ENCODE assay signal across 8 mouse cellular contexts in the genomic region with DNA sequence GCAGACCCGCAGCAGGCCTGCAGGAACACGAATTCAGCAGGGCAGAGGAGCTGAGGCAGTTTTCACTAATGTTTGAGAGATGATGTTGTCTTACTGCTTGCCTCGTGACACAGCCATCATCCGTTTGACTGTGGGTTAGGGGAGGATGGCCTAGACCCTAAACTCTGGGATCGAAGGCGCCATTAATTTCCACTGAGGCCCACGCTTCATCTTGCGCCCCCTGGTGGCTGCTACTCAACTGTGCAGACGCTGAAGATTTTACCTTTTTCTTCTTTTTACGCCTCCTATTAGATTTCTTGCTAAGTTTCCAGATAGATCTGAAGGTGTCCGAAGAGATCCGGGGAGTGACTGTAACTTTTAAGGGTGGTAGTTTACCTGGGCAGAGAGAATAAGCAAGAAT. TPM values are rescaled to one million over a fixed set of nuclear protein-coding genes. Genes with fewer than 3 reads are reported as not detected.
DNase-seq lines count a peak whose midpoint lies in the region; ATAC-seq and TF ChIP-seq lines count a peak whose summit lies in the region.

No protein-coding gene starts in this region.

- H3K4me1 ChIP-seq in heart, postnatal 0 days (ENCODE audit: control insufficient read depth, insufficient read depth), result no peaks in the 10 kb centered on the region

- H3K27ac ChIP-seq in heart, postnatal 0 days (ENCODE audit: low read depth), result no peak overlapping the region

- no peaks in the 10 kb centered on the region for H3K27me3 ChIP-seq in heart, postnatal 0 days (ENCODE audit: control insufficient read depth, insufficient read depth, low read length)

- peak; percentile 47 for DNase-seq in left cerebral cortex, postnatal 4 days
- DNase-seq in left cerebral cortex, postnatal 36 days (ENCODE audit: low spot score in 2 of 2), result no peak
- DNase-seq in NIH3T3 (ENCODE audit: low read depth), result peak; percentile 62
- peak; percentile 30 for DNase-seq in c-Kit-negative CD71-positive TER-119-positive erythroid progenitor cells, embryonic 14.5 days (ENCODE audit: low read depth, low spot score)
- DNase-seq in heart, postnatal 0 days (ENCODE audit: low spot score), result no peak
- peak; percentile 49 for DNase-seq in lung, postnatal 10 days
- DNase-seq in testis, postnatal 10 days (ENCODE audit: low spot score), result peak; percentile 78
- no peak for DNase-seq in right cerebral cortex, postnatal 10 days (ENCODE audit: low spot score in 2 of 2)

- WGBS in heart, postnatal 0 days, result 33% methylated on average over 12 of the region's 12 CpGs

- H3K4me2 ChIP-seq in heart, postnatal 0 days (ENCODE audit: low read depth, low read length), result no peak overlapping the region

- TF ChIP-seq CTCF in heart, postnatal 0 days (IDR thresholded peaks at IDR 0.05; ENCODE audit: low read depth), result peak; percentile 73

- no peak overlapping the region for H3K9ac ChIP-seq in heart, postnatal 0 days (replicated peaks; ENCODE audit: low read depth, low read length)

- H3K9me3 ChIP-seq in heart, postnatal 0 days (replicated peaks; ENCODE audit: control insufficient read depth, low read length), result no peaks in the 10 kb centered on the region

- H3K4me3 ChIP-seq in heart, postnatal 0 days (ENCODE audit: low read depth, low read length), result no peak overlapping the region

- intact Hi-C loops in left cerebral cortex, postnatal 4 days (cut with DNase I), result loop anchor here (10.0 kb wide), 1 partner anchor 127 kb away; the partner anchor contains the start of gene Atp1b3
- intact Hi-C loops in left cerebral cortex, postnatal 36 days (cut with DNase I), result no loop called here

- TF ChIP-seq EP300 in heart, postnatal 0 days (IDR thresholded peaks at IDR 0.05; ENCODE audit: low read depth), result no peak

- no peaks in the 10 kb centered on the region for H3K36me3 ChIP-seq in heart, postnatal 0 days (replicated peaks; ENCODE audit: control insufficient read depth, insufficient read depth, low read length)

- ATAC-seq in heart, postnatal 0 days (ENCODE audit: insufficient read depth, low read depth), result no peak

RNA-seq across cellular contexts. Expression of gene Rnf7, which starts 13.3 kb away (rescaled TPM):
- 10 to 100 TPM; 51.5 to 53.2 TPM for total RNA-seq in left cerebral cortex, postnatal 4 days (2021)
- 10 to 100 TPM; 56.2 to 63.1 TPM for total RNA-seq in left cerebral cortex, postnatal 36 days (2021)
- total RNA-seq in heart, postnatal 0 days (2014; rRNA removed; ENCODE audit: low replicate concordance), result 501 and 762 TPM in 2 replicates
- polyA plus RNA-seq in heart, postnatal 0 days (2015; fragmentation: Nextera tagmentation; extraction: Ambion mirVana), result 196 and 199 TPM in 2 replicates

RNA-seq across cellular contexts. Expression of gene Gm28729, which starts 33.3 kb away (rescaled TPM):
- total RNA-seq in left cerebral cortex, postnatal 4 days (2021), result under 1 TPM in 1 of 2 experiments, not detected in 1; 0.18 TPM
- total RNA-seq in left cerebral cortex, postnatal 36 days (2021), result not detected
- not detected in 2 replicates for total RNA-seq in heart, postnatal 0 days (2014; rRNA removed; ENCODE audit: low replicate concordance)
- polyA plus RNA-seq in heart, postnatal 0 days (2015; fragmentation: Nextera tagmentation; extraction: Ambion mirVana), result 0.07 TPM in 1 of 2 replicates, not detected in the other

Comparison
In these comparisons a context has a peak if more than half of its experiments do, and no peak if none do; other contexts are left out.
1. DNase-seq: peak in left cerebral cortex, postnatal 4 days (single experiment), NIH3T3 (single experiment), c-Kit-negative CD71-positive TER-119-positive erythroid progenitor cells, embryonic 14.5 days (single experiment), lung, postnatal 10 days (single experiment) and testis, postnatal 10 days (single experiment); none in left cerebral cortex, postnatal 36 days (0 of 2), heart, postnatal 0 days (single experiment) and right cerebral cortex, postnatal 10 days (0 of 2).